10 mouse cellular contexts compared by ENCODE assay signal in the genomic region with DNA sequence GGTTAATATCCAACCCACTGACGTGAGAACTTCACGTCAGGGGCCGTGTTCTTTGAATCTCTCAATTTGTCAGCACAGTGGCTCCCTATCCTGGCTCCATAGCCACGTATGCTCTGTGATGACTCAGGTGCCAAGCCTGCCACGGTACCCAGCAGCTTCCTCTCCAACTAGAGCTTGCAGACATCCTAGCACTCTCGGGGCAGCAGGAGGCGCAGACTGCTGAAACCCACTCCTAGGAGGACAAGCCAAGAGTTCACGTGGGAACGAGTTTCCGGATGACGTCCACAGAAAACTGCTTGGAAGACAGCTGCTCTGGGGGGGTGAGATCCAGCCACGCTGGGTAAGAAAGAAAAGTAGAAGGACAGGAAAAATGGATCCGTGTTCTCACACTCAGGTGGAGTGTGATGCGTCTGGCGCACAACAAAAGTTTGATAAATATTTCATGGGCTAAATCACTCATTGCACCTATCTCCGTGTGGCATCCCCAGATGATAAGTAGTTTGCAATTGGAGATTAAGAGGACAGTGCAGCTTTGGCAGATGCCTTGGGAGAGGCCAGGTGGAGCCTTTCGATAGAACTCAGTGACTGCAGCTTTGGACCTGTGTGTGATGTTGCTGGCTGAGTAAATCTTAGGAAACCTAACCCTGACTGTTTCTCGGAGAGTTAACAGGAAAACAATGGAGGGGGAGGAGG. TPM values are rescaled to one million over a fixed set of nuclear protein-coding genes. Genes with fewer than 3 reads are reported as not detected.
A peak's percentile ranks its signal among the peaks of the same experiment; 100 is the strongest.
DNase-seq lines count a peak whose midpoint lies in the region; ATAC-seq lines count a peak whose summit lies in the region.
"Had no signal": no experiment of that assay in that cellular context is flagged by ENCODE, and none has a peak within 500 bp of the region (broad histone marks: within the 10 kb centered on the region; RNA-seq: fewer than 3 reads in every experiment).

No protein-coding gene starts in this region.

- no peak overlapping the region for H3K9ac ChIP-seq in hindbrain, embryonic 16.5 days (ENCODE audit: low read depth, low read length)
- no peak overlapping the region for H3K9ac ChIP-seq in hindbrain, embryonic 12.5 days
- H3K9ac ChIP-seq in embryonic facial prominence, embryonic 13.5 days = no peak overlapping the region
- no peak overlapping the region for H3K9ac ChIP-seq in forebrain, embryonic 11.5 days (ENCODE audit: low read length)

- H3K4me3 ChIP-seq in hindbrain, embryonic 16.5 days (ENCODE audit: low read length) = no peak overlapping the region
- H3K4me3 ChIP-seq in hindbrain, embryonic 12.5 days = no peak overlapping the region
- no peak overlapping the region for H3K4me3 ChIP-seq in embryonic facial prominence, embryonic 13.5 days
- no peak overlapping the region for H3K4me3 ChIP-seq in forebrain, embryonic 11.5 days (ENCODE audit: low read depth, low read length)

- no peaks in the 10 kb centered on the region for H3K27me3 ChIP-seq in hindbrain, embryonic 16.5 days (replicated peaks; ENCODE audit: control insufficient read depth, insufficient read depth, low read length)
- no peaks in the 10 kb centered on the region for H3K27me3 ChIP-seq in hindbrain, embryonic 12.5 days
- no peaks in the 10 kb centered on the region for H3K27me3 ChIP-seq in embryonic facial prominence, embryonic 13.5 days
- H3K27me3 ChIP-seq in forebrain, embryonic 11.5 days (ENCODE audit: control insufficient read depth, insufficient read depth, low read length) = no peaks in the 10 kb centered on the region

- 0 out of 2 replicates have a peak, but pooled peaks have one; percentile 32 for ATAC-seq in hindbrain, embryonic 16.5 days
- no peak for ATAC-seq in hindbrain, embryonic 12.5 days (ENCODE audit: low FRiP score)
- no peak for ATAC-seq in embryonic facial prominence, embryonic 13.5 days (ENCODE audit: insufficient number of reproducible peaks, insufficient read depth, low FRiP score, low TSS enrichment, low read depth)
- no peak for ATAC-seq in erythroid progenitor cell, adult 5-6 weeks (replicated peaks; ENCODE audit: low FRiP score, poor library complexity, severe bottlenecking)
- no peak for ATAC-seq in forebrain, embryonic 11.5 days (replicated peaks; ENCODE audit: low FRiP score)

- H3K4me2 ChIP-seq in hindbrain, embryonic 16.5 days (ENCODE audit: low read length) = no peak overlapping the region
- no peak overlapping the region for H3K4me2 ChIP-seq in hindbrain, embryonic 12.5 days (replicated peaks)
- H3K4me2 ChIP-seq in embryonic facial prominence, embryonic 13.5 days = no peak overlapping the region; the same call in 1 of the 2 replicates
- no peak overlapping the region for H3K4me2 ChIP-seq in forebrain, embryonic 11.5 days (ENCODE audit: low read depth, low read length, severe bottlenecking)

- H3K36me3 ChIP-seq in hindbrain, embryonic 16.5 days (ENCODE audit: control insufficient read depth, insufficient read depth, low read length) = no peaks in the 10 kb centered on the region
- no peaks in the 10 kb centered on the region for H3K36me3 ChIP-seq in hindbrain, embryonic 12.5 days
- no peaks in the 10 kb centered on the region for H3K36me3 ChIP-seq in embryonic facial prominence, embryonic 13.5 days
- H3K36me3 ChIP-seq in forebrain, embryonic 11.5 days (ENCODE audit: control insufficient read depth, insufficient read depth, low read length) = no peaks in the 10 kb centered on the region
- H3K36me3 ChIP-seq: G1E had no signal

- WGBS in hindbrain, embryonic 16.5 days = 65% methylated on average over 18 of the region's 18 CpGs
- WGBS in hindbrain, embryonic 12.5 days = 65% methylated on average over 18 of the region's 18 CpGs
- WGBS in embryonic facial prominence, embryonic 13.5 days = 56% methylated on average over 18 of the region's 18 CpGs
- WGBS in forebrain, embryonic 11.5 days = 79% methylated on average over 18 of the region's 18 CpGs

- H3K27ac ChIP-seq in hindbrain, embryonic 16.5 days (ENCODE audit: low read depth, low read length) = no peak overlapping the region
- H3K27ac ChIP-seq in hindbrain, embryonic 12.5 days = no peak overlapping the region
- peak overlapping the region; percentile 64 for H3K27ac ChIP-seq in embryonic facial prominence, embryonic 13.5 days
- no peak overlapping the region for H3K27ac ChIP-seq in forebrain, embryonic 11.5 days (ENCODE audit: low read depth, low read length)

- peak; percentile 41 for DNase-seq in kidney, adult 9 months
- DNase-seq in lung, postnatal 25 days (ENCODE audit: low spot score) = peak; percentile 9
- no peak for DNase-seq in spleen, adult 12 weeks (ENCODE audit: low spot score)
- DNase-seq in forebrain, embryonic 11.5 days (ENCODE audit: low spot score) = no peak

- 0 out of 2 replicates have a peak, but pooled peaks cover 3% of the 10 kb centered on the region for H3K4me1 ChIP-seq in hindbrain, embryonic 16.5 days (ENCODE audit: control insufficient read depth, insufficient read depth, low read depth, low read length)
- peaks cover 22% of the 10 kb centered on the region for H3K4me1 ChIP-seq in hindbrain, embryonic 12.5 days
- H3K4me1 ChIP-seq in embryonic facial prominence, embryonic 13.5 days = peaks cover 29% of the 10 kb centered on the region
- no peaks in the 10 kb centered on the region for H3K4me1 ChIP-seq in forebrain, embryonic 11.5 days (replicated peaks; ENCODE audit: control insufficient read depth, insufficient read depth, low read length)

- H3K9me3 ChIP-seq in hindbrain, embryonic 16.5 days (ENCODE audit: control insufficient read depth, low read length) = no peaks in the 10 kb centered on the region
- no peaks in the 10 kb centered on the region for H3K9me3 ChIP-seq in hindbrain, embryonic 12.5 days (replicated peaks)
- no peaks in the 10 kb centered on the region for H3K9me3 ChIP-seq in embryonic facial prominence, embryonic 13.5 days
- no peaks in the 10 kb centered on the region for H3K9me3 ChIP-seq in forebrain, embryonic 11.5 days (ENCODE audit: control insufficient read depth, low read length)
- H3K9me3 ChIP-seq: G1E had no signal

RNA-seq across cellular contexts. Expression of gene Clmp, which starts 31.6 kb away (rescaled TPM):
- 49.1 and 54.2 TPM in 2 replicates for polyA plus RNA-seq in hindbrain, embryonic 16.5 days (2015; fragmentation: Nextera tagmentation; extraction: Ambion mirVana)
- polyA plus RNA-seq in hindbrain, embryonic 12.5 days (2016; fragmentation: Nextera tagmentation; extraction: Ambion mirVana) = 59.6 and 62.0 TPM in 2 replicates
- polyA plus RNA-seq in embryonic facial prominence, embryonic 13.5 days (2015; fragmentation: Nextera tagmentation; extraction: Ambion mirVana) = 55.9 and 56.5 TPM in 2 replicates
- total RNA-seq in erythroid progenitor cell, adult 5-6 weeks (2015; ENCODE audit: low replicate concordance) = not detected in 2 replicates
- 1.3 TPM in 1 of 2 replicates, not detected in the other for total RNA-seq in erythroid progenitor cell, adult 5-6 weeks (2017; ENCODE audit: low replicate concordance)
- 23.3 and 24.6 TPM in 2 replicates for polyA plus RNA-seq in forebrain, embryonic 11.5 days (2014; fragmentation: Nextera tagmentation; extraction: Ambion mirVana)
- polyA plus RNA-seq: G1E had no signal

RNA-seq across cellular contexts. Expression of gene Gm21915, which starts 46.9 kb away (rescaled TPM):
- not detected in 2 replicates for polyA plus RNA-seq in hindbrain, embryonic 16.5 days (2015; fragmentation: Nextera tagmentation; extraction: Ambion mirVana)
- polyA plus RNA-seq in hindbrain, embryonic 12.5 days (2016; fragmentation: Nextera tagmentation; extraction: Ambion mirVana) = not detected in 2 replicates
- polyA plus RNA-seq in embryonic facial prominence, embryonic 13.5 days (2015; fragmentation: Nextera tagmentation; extraction: Ambion mirVana) = not detected in 2 replicates
- total RNA-seq in erythroid progenitor cell, adult 5-6 weeks (2015; ENCODE audit: low replicate concordance) = not detected in 2 replicates
- total RNA-seq in erythroid progenitor cell, adult 5-6 weeks (2017; ENCODE audit: low replicate concordance) = not detected in 2 replicates
- not detected in 2 replicates for polyA plus RNA-seq in forebrain, embryonic 11.5 days (2014; fragmentation: Nextera tagmentation; extraction: Ambion mirVana)
- polyA plus RNA-seq: G1E; liver, embryonic 16.5 days had no signal

Comparison
In these comparisons a context has a peak if more than half of its experiments do, and no peak if none do; other contexts are left out.
1. DNase-seq: peak in kidney, adult 9 months (single experiment) and lung, postnatal 25 days (single experiment); none in spleen, adult 12 weeks (single experiment) and forebrain, embryonic 11.5 days (single experiment).